In genomic region chr11:116905741-116906456, GRCm38 (mm10) we compare ENCODE assay signal across 9 mouse cellular contexts. TPM values are rescaled to one million over a fixed set of nuclear protein-coding genes. Genes with fewer than 3 reads are reported as not detected.
DNase-seq lines count a peak whose midpoint lies in the region; ATAC-seq lines count a peak whose summit lies in the region.
"Had no signal": no experiment of that assay in that cellular context is flagged by ENCODE, and none has a peak within 500 bp of the region (broad histone marks: within the 10 kb centered on the region; RNA-seq: fewer than 3 reads in every experiment).

No protein-coding gene starts in this region.

- ATAC-seq in neural tube, embryonic 11.5 days (ENCODE audit: insufficient read depth, low FRiP score, low TSS enrichment) = no peak
- no peak for ATAC-seq in hindbrain, embryonic 12.5 days (ENCODE audit: low FRiP score)
- no peak for ATAC-seq in limb, embryonic 13.5 days (ENCODE audit: low FRiP score, low read depth)
- no peak for ATAC-seq in stomach, embryonic 16.5 days (ENCODE audit: insufficient read depth, low FRiP score)

- 6% methylated on average over 23 of the region's 23 CpGs for WGBS in neural tube, embryonic 11.5 days
- 6% methylated on average over 23 of the region's 23 CpGs for WGBS in hindbrain, embryonic 12.5 days
- WGBS in limb, embryonic 13.5 days = 2% methylated on average over 23 of the region's 23 CpGs
- 6% methylated on average over 23 of the region's 23 CpGs for WGBS in stomach, embryonic 16.5 days

- no peaks in the 10 kb centered on the region; the same call in 1 of the 2 replicates for H3K4me1 ChIP-seq in neural tube, embryonic 11.5 days (ENCODE audit: control insufficient read depth, insufficient read depth, low read length)
- peaks cover 12% of the 10 kb centered on the region for H3K4me1 ChIP-seq in hindbrain, embryonic 12.5 days
- H3K4me1 ChIP-seq in limb, embryonic 13.5 days = peaks cover 10% of the 10 kb centered on the region
- 0 out of 2 replicates have a peak, but pooled peaks cover 3% of the 10 kb centered on the region for H3K4me1 ChIP-seq in stomach, embryonic 16.5 days (ENCODE audit: control insufficient read depth, insufficient read depth, low read length)

- H3K9ac ChIP-seq in neural tube, embryonic 11.5 days (ENCODE audit: low read length) = no peak overlapping the region
- H3K9ac ChIP-seq in hindbrain, embryonic 12.5 days = peak overlapping the region; percentile 18; the same call in 1 of the 2 replicates
- no peak overlapping the region for H3K9ac ChIP-seq in limb, embryonic 13.5 days
- H3K9ac ChIP-seq in stomach, embryonic 16.5 days (ENCODE audit: low read length) = no peak overlapping the region

- H3K9me3 ChIP-seq in neural tube, embryonic 11.5 days (ENCODE audit: control insufficient read depth, low read length) = no peaks in the 10 kb centered on the region
- H3K9me3 ChIP-seq in hindbrain, embryonic 12.5 days (replicated peaks) = no peaks in the 10 kb centered on the region
- H3K9me3 ChIP-seq in limb, embryonic 13.5 days = no peaks in the 10 kb centered on the region
- no peaks in the 10 kb centered on the region for H3K9me3 ChIP-seq in stomach, embryonic 16.5 days (replicated peaks; ENCODE audit: control insufficient read depth, low read length)

- H3K4me2 ChIP-seq in neural tube, embryonic 11.5 days (ENCODE audit: low read depth) = peak overlapping the region; percentile 40
- peak overlapping the region; percentile 43 for H3K4me2 ChIP-seq in hindbrain, embryonic 12.5 days (replicated peaks)
- H3K4me2 ChIP-seq in limb, embryonic 13.5 days (replicated peaks) = peak overlapping the region; percentile 65
- peak overlapping the region; percentile 55 for H3K4me2 ChIP-seq in stomach, embryonic 16.5 days (ENCODE audit: low read depth, low read length)

- no peak overlapping the region for H3K4me3 ChIP-seq in neural tube, embryonic 11.5 days (ENCODE audit: low read depth, low read length)
- 0 out of 2 replicates have a peak overlapping the region, but pooled peaks have one; percentile 11 for H3K4me3 ChIP-seq in hindbrain, embryonic 12.5 days
- peak overlapping the region; percentile 33 for H3K4me3 ChIP-seq in limb, embryonic 13.5 days
- peak overlapping the region; percentile 28 for H3K4me3 ChIP-seq in stomach, embryonic 16.5 days (replicated peaks; ENCODE audit: low read length)
- H3K4me3 ChIP-seq: myocyte had no signal

- H3K27ac ChIP-seq in neural tube, embryonic 11.5 days (ENCODE audit: low read depth, low read length) = no peak overlapping the region
- H3K27ac ChIP-seq in hindbrain, embryonic 12.5 days = no peak overlapping the region
- H3K27ac ChIP-seq in limb, embryonic 13.5 days = no peak overlapping the region
- no peak overlapping the region for H3K27ac ChIP-seq in stomach, embryonic 16.5 days (ENCODE audit: low read length)

- H3K27me3 ChIP-seq in neural tube, embryonic 11.5 days (ENCODE audit: control insufficient read depth, insufficient read depth, low read length) = peaks cover 9% of the 10 kb centered on the region
- H3K27me3 ChIP-seq in hindbrain, embryonic 12.5 days = peaks cover 22% of the 10 kb centered on the region
- H3K27me3 ChIP-seq in limb, embryonic 13.5 days = peaks cover 31% of the 10 kb centered on the region
- peaks cover 12% of the 10 kb centered on the region; the same call in 1 of the 2 replicates for H3K27me3 ChIP-seq in stomach, embryonic 16.5 days (ENCODE audit: control insufficient read depth, insufficient read depth, low read length)

- DNase-seq in neural tube, embryonic 11.5 days (ENCODE audit: low spot score) = no peak
- no peak for DNase-seq in neural tube, embryonic 10.5 days (ENCODE audit: extremely low spot score, low spot score)
- no peak for DNase-seq in cerebellum, adult 9-10 months
- DNase-seq in cerebellum, postnatal 14 days = no peak
- DNase-seq in embryo, embryonic 9.5 days (ENCODE audit: extremely low spot score) = no peak

- no peaks in the 10 kb centered on the region for H3K36me3 ChIP-seq in neural tube, embryonic 11.5 days (ENCODE audit: control insufficient read depth, insufficient read depth, low read length)
- no peaks in the 10 kb centered on the region for H3K36me3 ChIP-seq in hindbrain, embryonic 12.5 days
- H3K36me3 ChIP-seq in limb, embryonic 13.5 days = no peaks in the 10 kb centered on the region
- H3K36me3 ChIP-seq in stomach, embryonic 16.5 days (ENCODE audit: control insufficient read depth, insufficient read depth, low read length) = no peaks in the 10 kb centered on the region

RNA-seq across cellular contexts. Expression of gene Mgat5b, which starts 12.8 kb away (rescaled TPM):
- polyA plus RNA-seq in neural tube, embryonic 11.5 days (2014; fragmentation: Nextera tagmentation; extraction: Ambion mirVana) = 7.5 and 8.4 TPM in 2 replicates
- 23.8 TPM in 2 replicates for polyA plus RNA-seq in hindbrain, embryonic 12.5 days (2016; fragmentation: Nextera tagmentation; extraction: Ambion mirVana)
- 1.6 and 1.7 TPM in 2 replicates for polyA plus RNA-seq in limb, embryonic 13.5 days (2015; fragmentation: Nextera tagmentation; extraction: Ambion mirVana)
- 0.50 and 0.67 TPM in 2 replicates for polyA plus RNA-seq in stomach, embryonic 16.5 days (2015; fragmentation: Nextera tagmentation; extraction: Ambion mirVana)
- polyA plus RNA-seq: myocyte had no signal

RNA-seq across cellular contexts. Expression of gene Srsf2, which starts 53.0 kb away (rescaled TPM):
- polyA plus RNA-seq in neural tube, embryonic 11.5 days (2014; fragmentation: Nextera tagmentation; extraction: Ambion mirVana) = 917 and 938 TPM in 2 replicates
- 822 and 828 TPM in 2 replicates for polyA plus RNA-seq in hindbrain, embryonic 12.5 days (2016; fragmentation: Nextera tagmentation; extraction: Ambion mirVana)
- polyA plus RNA-seq in limb, embryonic 13.5 days (2015; fragmentation: Nextera tagmentation; extraction: Ambion mirVana) = 789 and 792 TPM in 2 replicates
- polyA plus RNA-seq in stomach, embryonic 16.5 days (2015; fragmentation: Nextera tagmentation; extraction: Ambion mirVana) = 528 and 578 TPM in 2 replicates

RNA-seq across cellular contexts. Expression of gene Mfsd11, which starts 53.7 kb away (rescaled TPM):
- polyA plus RNA-seq in neural tube, embryonic 11.5 days (2014; fragmentation: Nextera tagmentation; extraction: Ambion mirVana) = 33.2 and 41.1 TPM in 2 replicates
- 43.3 and 47.6 TPM in 2 replicates for polyA plus RNA-seq in hindbrain, embryonic 12.5 days (2016; fragmentation: Nextera tagmentation; extraction: Ambion mirVana)
- 44.3 and 44.8 TPM in 2 replicates for polyA plus RNA-seq in limb, embryonic 13.5 days (2015; fragmentation: Nextera tagmentation; extraction: Ambion mirVana)
- 33.3 and 43.7 TPM in 2 replicates for polyA plus RNA-seq in stomach, embryonic 16.5 days (2015; fragmentation: Nextera tagmentation; extraction: Ambion mirVana)
